Mouse (Mus musculus): Measurements from ENCODE around the gene Muc16.
A peak's percentile ranks its signal among the peaks of the same experiment; 100 is the strongest.

Gene Muc16

GRCm38 (mm10) chr9:18674480-18675154 is at the start of gene Muc16:
Muc16 (minus strand) TSS chr9:18674530.
- DNase-seq (ENCODE audit: low read depth, low spot score): no peak

GRCm38 (mm10) chr9:18722712-18723099 is 48.4 kb upstream of the Muc16 start:
- DNase-seq (ENCODE audit: low read depth, low spot score): no peak

DNA sequence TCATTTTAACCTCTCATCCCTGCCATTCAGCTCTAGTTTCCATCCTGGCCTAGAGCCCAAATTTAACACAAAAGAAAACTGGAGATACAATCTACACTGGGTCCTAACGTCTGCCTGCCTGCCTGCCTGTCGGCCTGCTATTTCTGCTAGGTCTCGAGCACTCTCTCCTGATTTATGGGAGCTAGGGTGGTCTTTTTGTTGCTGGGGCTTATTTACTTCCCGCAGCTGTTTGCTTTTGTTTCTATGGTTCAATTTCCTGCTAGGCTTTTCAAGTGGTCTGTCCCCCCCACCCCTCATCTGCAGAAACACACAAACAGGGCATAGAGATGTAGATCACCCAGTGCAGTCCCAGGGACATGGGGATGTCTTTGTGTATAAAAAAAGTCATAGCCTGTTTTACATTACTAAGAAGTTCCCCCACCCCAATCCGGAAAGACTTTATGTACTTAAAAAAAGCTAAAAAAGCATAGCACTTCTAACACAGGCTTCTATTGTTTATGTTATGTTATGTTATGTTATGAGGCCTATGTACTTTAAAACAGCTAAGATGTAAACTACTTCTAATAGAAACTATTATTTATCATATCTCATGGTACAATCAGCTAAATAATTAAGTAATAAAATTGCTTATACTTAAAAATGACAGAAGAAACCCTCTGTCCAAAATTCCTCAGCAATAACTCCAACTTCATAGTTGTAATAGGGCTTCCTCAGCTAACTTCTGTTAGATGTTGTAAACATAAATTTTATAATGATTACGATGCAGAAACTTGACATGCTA is 47.8 kb upstream of the Muc16 start:
- no peak for DNase-seq (ENCODE audit: low read depth, low spot score)

DNA sequence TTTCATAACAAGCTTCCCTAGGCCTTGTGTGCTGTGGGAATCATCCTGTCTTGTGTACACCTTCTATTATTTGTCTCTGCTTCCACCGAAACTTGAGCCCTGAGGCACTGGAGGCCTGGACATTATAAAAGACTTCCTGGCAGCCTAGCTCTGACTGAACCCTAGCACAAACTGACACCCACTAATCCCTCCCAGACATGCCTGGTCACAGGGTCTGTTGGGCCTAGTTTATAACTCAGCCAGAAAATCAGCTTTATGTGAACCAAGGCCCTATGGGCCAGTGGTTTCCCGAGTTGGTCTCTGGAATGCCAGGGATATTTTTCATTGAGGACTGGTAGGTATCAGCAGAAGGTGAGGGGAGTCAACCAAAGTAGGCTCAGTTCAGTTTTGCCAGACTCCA is 46.7 kb upstream of the Muc16 start:
- DNase-seq (ENCODE audit: low read depth, low spot score): no peak

- no peak for DNase-seq (ENCODE audit: low read depth, low spot score)
These were observed 31.3 kb upstream of the Muc16 start for GRCm38 (mm10) chr9:18705628-18706027.

GRCm38 (mm10) chr9:18598366-18598765 is 76.0 kb downstream of the Muc16 start:
- no peak for DNase-seq (ENCODE audit: low read depth, low spot score)

- peak; percentile 1 for DNase-seq (ENCODE audit: low read depth, low spot score)
These were observed 166.2 kb downstream of the Muc16 start for GRCm38 (mm10) chr9:18508098-18508497.

DNA sequence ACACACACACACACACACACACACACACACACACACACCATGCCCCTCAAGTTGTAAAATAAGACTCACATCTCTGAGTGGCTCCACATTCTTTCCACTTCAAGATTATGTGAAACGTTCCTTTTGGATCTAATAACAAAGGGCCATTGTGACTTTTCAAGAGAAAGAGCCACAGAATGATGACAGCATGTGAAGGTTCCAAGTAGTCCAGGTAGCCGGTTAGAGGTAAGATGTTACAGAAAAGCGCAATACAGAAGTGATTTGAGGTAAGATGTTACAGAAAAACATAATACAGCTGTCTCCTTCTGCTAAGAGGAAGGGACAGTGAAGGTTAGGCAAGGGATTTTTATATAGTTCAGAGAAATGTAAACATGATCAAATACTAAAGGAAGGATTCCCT is 196.2 kb downstream of the Muc16 start, which contains the start of the genes Zfp558 and Mbd3l1:
Zfp558 (minus strand) TSS at position 101 of the 400 bp plus-strand sequence.
Mbd3l1 (plus strand) TSS at position 192 of the 400 bp plus-strand sequence.
- DNase-seq (ENCODE audit: low read depth, low spot score): no peak

DNA sequence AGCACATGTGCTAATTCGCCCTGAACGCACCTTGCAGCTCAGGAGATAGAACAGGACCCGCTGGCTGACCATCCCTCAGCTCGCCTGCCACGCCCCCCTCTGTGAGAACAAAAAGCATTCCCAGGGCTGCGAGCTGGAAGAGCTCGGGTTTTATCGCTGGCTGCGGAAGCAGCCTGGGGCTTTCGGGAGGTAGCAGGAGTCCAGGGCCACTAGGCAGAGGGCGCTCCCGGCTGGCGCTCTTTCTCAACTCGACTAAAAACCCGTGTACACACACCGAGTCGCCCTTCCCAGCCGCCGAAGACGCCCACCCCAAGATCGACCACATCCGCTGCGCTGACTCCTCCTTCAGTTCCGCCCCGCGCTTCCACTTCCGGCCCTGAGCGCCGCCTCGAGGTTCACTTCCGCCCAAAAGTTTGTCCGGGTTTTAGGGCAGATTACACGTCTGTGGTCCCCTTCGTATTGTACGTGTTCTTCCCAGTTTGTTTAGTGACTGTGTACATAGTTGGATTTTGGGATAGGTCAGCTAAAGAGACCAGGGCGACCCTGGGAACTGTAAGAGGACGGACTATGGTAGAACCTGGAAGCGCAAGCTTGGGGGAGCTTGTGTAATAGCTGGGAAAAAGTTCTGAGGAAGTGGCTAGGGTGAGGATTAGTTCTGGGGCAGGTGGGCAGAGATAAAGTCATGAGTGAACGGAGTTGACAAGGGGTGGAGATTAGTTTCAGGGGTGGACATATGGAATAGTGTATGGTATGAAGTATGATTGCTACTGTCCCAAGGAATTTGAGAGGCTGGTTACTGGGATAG is 200.8 kb downstream of the Muc16 start:
- DNase-seq (ENCODE audit: low read depth, low spot score): peak; percentile 72

DNA sequence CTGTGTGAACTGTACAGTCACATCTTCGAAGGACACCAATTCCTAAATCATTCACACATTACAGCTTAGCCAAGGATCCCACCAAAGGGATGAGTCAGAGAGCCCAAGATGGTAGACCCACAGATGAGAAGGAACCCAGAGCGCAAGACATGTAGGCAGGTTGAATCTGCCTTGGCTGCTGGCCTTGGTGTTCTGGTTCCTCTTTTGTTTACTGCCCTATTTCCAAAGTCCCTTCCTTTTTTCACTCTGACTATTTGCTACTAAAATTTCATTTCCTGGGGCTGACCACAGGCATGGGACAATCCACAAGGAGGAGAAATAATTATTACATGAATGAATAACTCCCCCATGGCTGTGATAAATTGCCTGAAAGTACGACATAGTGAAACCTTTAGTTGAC is 206.3 kb downstream of the Muc16 start:
- DNase-seq (ENCODE audit: low read depth, low spot score): no peak

GRCm38 (mm10) chr9:18467350-18467749 is 207.0 kb downstream of the Muc16 start:
- no peak for DNase-seq (ENCODE audit: low read depth, low spot score)

- DNase-seq (ENCODE audit: low read depth, low spot score): no peak
These were observed 217.8 kb downstream of the Muc16 start for GRCm38 (mm10) chr9:18456520-18456919.

All from brain, embryonic 18.5 days (tissue).